In genomic region chr8:109961693-109962367, GRCm38 (mm10) we compare ENCODE assay signal across 8 mouse cellular contexts. TPM values are rescaled to one million over a fixed set of nuclear protein-coding genes. Genes with fewer than 3 reads are reported as not detected.
A peak's percentile ranks its signal among the peaks of the same experiment; 100 is the strongest.
DNase-seq lines count a peak whose midpoint lies in the region; ATAC-seq and TF ChIP-seq lines count a peak whose summit lies in the region.

Marveld3 (minus strand) TSS chr8:109962203.

- no peak for ATAC-seq in limb, embryonic 11.5 days (ENCODE audit: insufficient number of reproducible peaks, low FRiP score, low TSS enrichment, low read depth)
- ATAC-seq in midbrain, embryonic 13.5 days: peak; percentile 57

- H3K4me2 ChIP-seq in limb, embryonic 11.5 days (ENCODE audit: low read depth, severe bottlenecking): peak within 1 kb of the TSS; percentile 43
- peak within 1 kb of the TSS; percentile 62 for H3K4me2 ChIP-seq in midbrain, embryonic 13.5 days (replicated peaks)

- H3K9ac ChIP-seq in limb, embryonic 11.5 days (ENCODE audit: low read length): no peak within 1 kb of the TSS
- H3K9ac ChIP-seq in midbrain, embryonic 13.5 days (replicated peaks): peak within 1 kb of the TSS; percentile 51

- WGBS in limb, embryonic 11.5 days: 5% methylated on average over 64 of the region's 64 CpGs
- WGBS in midbrain, embryonic 13.5 days: 2% methylated on average over 64 of the region's 64 CpGs

- no peaks in the 10 kb centered on the region for H3K4me1 ChIP-seq in cortical plate, adult 2 months (ENCODE audit: control insufficient read depth, insufficient read depth, low read length)
- no peaks in the 10 kb centered on the region; the same call in 1 of the 2 replicates for H3K4me1 ChIP-seq in limb, embryonic 11.5 days (ENCODE audit: control insufficient read depth, insufficient read depth, low read length)
- peaks cover 20% of the 10 kb centered on the region for H3K4me1 ChIP-seq in midbrain, embryonic 13.5 days (replicated peaks)

- H3K27ac ChIP-seq in layer of hippocampus, adult 2 months: no peak within 1 kb of the TSS
- H3K27ac ChIP-seq in cortical plate, adult 2 months (ENCODE audit: insufficient read depth, low read length): no peak within 1 kb of the TSS
- no peak within 1 kb of the TSS for H3K27ac ChIP-seq in limb, embryonic 11.5 days (replicated peaks; ENCODE audit: low read depth, low read length)
- H3K27ac ChIP-seq in midbrain, embryonic 13.5 days: no peak within 1 kb of the TSS

- peak in 1 of 2 experiments; percentile 27 for DNase-seq in layer of hippocampus, adult 2 months (ENCODE audit: low spot score in 2 of 2)
- DNase-seq in layer of hippocampus, adult 11-12 months (ENCODE audit: low spot score): no peak
- peak; percentile 55 for DNase-seq in heart, postnatal 4 days
- DNase-seq in limb, embryonic 11.5 days (ENCODE audit: low spot score): peak; percentile 71
- DNase-seq in testis, postnatal 14 days (ENCODE audit: low spot score): peak; percentile 78
- DNase-seq in right cerebral cortex, postnatal 10 days (ENCODE audit: low spot score in 2 of 2): no peak

- peaks cover 27% of the 10 kb centered on the region for H3K27me3 ChIP-seq in limb, embryonic 11.5 days (ENCODE audit: control insufficient read depth, insufficient read depth, low read length)
- peaks cover 48% of the 10 kb centered on the region for H3K27me3 ChIP-seq in midbrain, embryonic 13.5 days

- TF ChIP-seq POLR2A in cortical plate, adult 2 months (IDR thresholded peaks at IDR 0.05; ENCODE audit: extremely low read depth, insufficient read depth, low read length): no peak

- TF ChIP-seq CTCF in layer of hippocampus, adult 2 months (conservative IDR thresholded peaks at IDR 0.05): peak; percentile 80
- peak; percentile 32 for TF ChIP-seq CTCF in cortical plate, adult 2 months (IDR thresholded peaks at IDR 0.05; ENCODE audit: extremely low read depth, insufficient read depth, low read length)

- peak within 1 kb of the TSS; percentile 34 for H3K4me3 ChIP-seq in layer of hippocampus, adult 2 months
- peak within 1 kb of the TSS; percentile 12; the same call in 1 of the 2 replicates for H3K4me3 ChIP-seq in cortical plate, adult 2 months (ENCODE audit: insufficient read depth, low read length)
- H3K4me3 ChIP-seq in limb, embryonic 11.5 days (ENCODE audit: low read depth, low read length): peak within 1 kb of the TSS; percentile 25
- H3K4me3 ChIP-seq in midbrain, embryonic 13.5 days (replicated peaks): peak within 1 kb of the TSS; percentile 45

- H3K36me3 ChIP-seq in limb, embryonic 11.5 days (ENCODE audit: control insufficient read depth, insufficient read depth, low read length): no peaks in the 10 kb centered on the region
- no peaks in the 10 kb centered on the region for H3K36me3 ChIP-seq in midbrain, embryonic 13.5 days

- H3K9me3 ChIP-seq in limb, embryonic 11.5 days (ENCODE audit: control insufficient read depth, low read length): no peaks in the 10 kb centered on the region
- no peaks in the 10 kb centered on the region for H3K9me3 ChIP-seq in midbrain, embryonic 13.5 days

RNA-seq across cellular contexts. Expression of gene Marveld3, which starts in this region (rescaled TPM):
- total RNA-seq in layer of hippocampus, adult 2 months (2021): under 1 TPM in 1 of 2 experiments, not detected in 1; 0.23 TPM
- 0.19 TPM in 1 of 2 replicates, not detected in the other for polyA plus RNA-seq in cortical plate, adult 2 months (2012; rRNA removed)
- total RNA-seq in heart, postnatal 4 days (2021): under 1 TPM; 0.36 to 0.63 TPM
- polyA plus RNA-seq in limb, embryonic 11.5 days (2014; fragmentation: Nextera tagmentation; extraction: Ambion mirVana): 0.24 and 0.27 TPM in 2 replicates
- 1.1 and 1.3 TPM in 2 replicates for polyA plus RNA-seq in midbrain, embryonic 13.5 days (2015; fragmentation: Nextera tagmentation; extraction: Ambion mirVana)

Comparison
In these comparisons a context has a peak if more than half of its experiments do, and no peak if none do; other contexts are left out.
1. Peak in DNase-seq in heart, postnatal 4 days; RNA of the gene not detected or under 1 TPM.
2. Peak in DNase-seq, H3K4me3 ChIP-seq and H3K4me2 ChIP-seq in limb, embryonic 11.5 days; RNA of the gene not detected or under 1 TPM.